Mouse (Mus musculus) right cerebral cortex, postnatal 36 days (tissue): ENCODE measurements at regions not wholly inside any gene's neighbourhood (a gene's known extent, or its start where the extent isn't known, plus 50 kb on each side); places are given as distances from the start of the nearest gene placed in this dataset.

Experiments
- DNase-seq, 2 experiments: peaks; one replicate each; pipeline ENCODE4 v3.0.0; 2022; ENCODE audit warnings: low spot score in 2 of 2, mixed read lengths in 1 of 2

DNA sequence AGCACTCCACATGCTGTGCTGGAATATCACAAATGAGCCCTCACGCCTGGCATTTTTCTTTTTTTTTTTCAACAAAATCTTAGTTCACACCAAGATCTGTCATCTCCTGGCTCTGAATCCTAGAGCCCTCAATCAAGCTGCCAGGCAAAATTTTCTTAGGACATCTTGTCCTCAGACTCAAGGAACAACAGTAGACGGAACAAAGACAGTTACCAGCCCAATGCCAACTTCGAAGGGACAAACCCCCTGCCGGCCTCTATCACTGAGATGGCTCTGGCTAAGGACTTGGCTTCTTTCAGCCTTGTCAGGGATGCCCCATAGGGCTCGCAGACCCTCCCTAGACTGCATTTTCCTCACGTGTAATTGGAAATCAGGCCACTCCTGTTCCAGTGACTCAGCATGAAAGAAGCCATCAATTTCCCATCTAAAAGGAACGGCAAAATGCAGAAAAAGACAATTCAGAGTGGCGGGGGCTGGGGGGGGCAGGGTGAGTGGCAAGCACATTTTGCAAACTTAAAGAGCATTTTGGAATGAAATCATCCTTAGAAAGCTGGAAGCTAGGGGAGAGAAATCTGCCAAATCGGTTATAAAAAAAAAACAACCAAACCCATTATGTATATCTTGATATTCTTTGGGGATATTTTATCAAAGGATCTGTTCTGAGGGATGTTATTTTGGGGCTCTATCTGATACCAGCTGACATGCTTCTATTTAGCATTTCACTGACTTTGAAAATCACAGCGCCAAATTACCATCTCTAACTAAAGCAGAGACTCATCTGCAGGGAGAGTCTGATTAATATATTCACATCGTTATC, 116.1 kb upstream of the Sulf2 start:
- no peak for DNase-seq

DNA sequence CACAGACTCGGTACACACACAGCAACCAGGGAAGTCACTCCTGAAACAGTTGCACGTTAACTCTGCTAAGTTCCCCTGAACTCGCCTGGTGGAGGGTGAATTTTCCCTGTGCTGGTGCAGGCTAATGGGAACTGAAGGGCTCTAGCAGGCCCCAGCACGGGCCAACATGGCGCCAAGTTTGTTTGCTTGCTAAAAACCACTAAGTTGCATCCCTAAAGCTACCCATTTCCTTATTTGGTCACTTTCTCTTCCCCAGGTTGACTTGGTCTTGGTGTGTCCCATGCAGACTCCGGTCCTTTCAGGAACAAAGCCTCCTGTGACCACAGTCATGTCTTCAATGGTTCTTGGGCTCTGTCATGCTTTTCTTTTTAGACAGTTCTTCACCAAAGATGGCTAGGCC, 114.5 kb upstream of the Sulf2 start:
- no peak for DNase-seq

- DNase-seq: no peak
Measured at GRCm38 (mm10) chr2:166266915-166267314, 111.5 kb upstream of the Sulf2 start.

DNA sequence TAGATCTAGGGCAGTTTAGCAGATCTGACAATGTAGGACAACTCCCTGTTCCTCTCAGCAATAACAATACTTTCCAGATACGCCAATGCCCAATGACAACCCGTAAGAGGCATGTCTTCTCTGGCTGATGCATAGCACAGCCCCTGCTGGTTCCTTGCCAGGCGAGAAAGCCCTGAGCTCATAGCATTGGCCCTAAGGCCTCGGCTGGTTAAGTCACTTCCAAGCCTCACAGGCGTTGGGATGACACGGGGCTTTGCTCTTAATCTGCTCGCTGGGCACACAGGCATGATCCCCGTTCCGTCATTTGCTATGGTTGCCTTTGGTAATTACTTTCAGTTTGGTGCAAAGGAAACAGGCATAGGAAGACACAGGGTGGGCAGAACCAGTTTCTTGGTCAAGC, 111.0 kb upstream of the Sulf2 start:
- DNase-seq: no peak

DNA sequence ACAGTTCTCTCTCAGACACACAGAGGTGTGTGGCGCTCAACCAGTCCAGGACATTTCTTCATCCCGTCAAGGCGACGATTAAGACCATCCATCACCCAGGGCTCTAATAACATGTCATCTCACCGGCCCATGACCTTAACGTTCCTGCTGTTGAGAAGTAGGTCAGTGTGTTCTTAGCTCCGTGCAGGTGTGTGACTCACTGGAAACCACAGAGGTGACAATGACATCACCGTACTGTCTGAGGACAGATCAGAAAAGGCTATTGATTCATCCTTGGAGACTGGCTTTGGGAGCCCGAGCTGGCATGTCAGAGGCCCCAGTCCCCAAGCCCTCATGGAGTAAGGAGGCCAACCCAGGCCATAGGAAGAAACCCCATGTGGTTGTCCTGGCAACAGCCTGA, 109.3 kb upstream of the Sulf2 start:
- no peak for DNase-seq

- no peak for DNase-seq
Measured at GRCm38 (mm10) chr2:166261799-166262198, 106.3 kb upstream of the Sulf2 start.

- DNase-seq: no peak
Measured at GRCm38 (mm10) chr2:166261065-166261464, 105.6 kb upstream of the Sulf2 start.

- DNase-seq: no peak
Measured at GRCm38 (mm10) chr2:166258771-166259180, 103.3 kb upstream of the Sulf2 start.

DNA sequence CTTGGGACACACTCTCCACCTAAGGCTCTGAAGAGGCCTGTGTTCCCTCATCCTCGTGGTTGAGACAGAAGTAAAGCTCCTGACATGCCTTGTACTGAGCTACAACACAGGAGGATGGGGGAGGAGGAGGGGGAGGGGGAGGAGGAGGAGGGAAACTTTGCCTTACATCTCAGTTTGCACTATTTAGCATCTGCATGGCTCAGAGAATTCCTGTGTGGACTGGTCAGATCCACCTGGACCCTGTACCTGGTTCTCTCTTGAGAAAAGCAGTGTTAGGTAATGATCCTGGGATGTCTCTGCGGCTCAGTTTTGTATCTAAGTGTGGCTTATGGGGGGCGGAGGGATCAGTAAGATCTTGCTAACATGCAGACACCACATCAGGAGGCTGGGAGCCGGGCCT, 102.2 kb upstream of the Sulf2 start:
- no peak for DNase-seq

- no peak for DNase-seq
Measured at GRCm38 (mm10) chr2:166256193-166256592, 100.7 kb upstream of the Sulf2 start.

- DNase-seq: no peak
Measured at GRCm38 (mm10) chr2:166254581-166254980, 99.1 kb upstream of the Sulf2 start.

DNA sequence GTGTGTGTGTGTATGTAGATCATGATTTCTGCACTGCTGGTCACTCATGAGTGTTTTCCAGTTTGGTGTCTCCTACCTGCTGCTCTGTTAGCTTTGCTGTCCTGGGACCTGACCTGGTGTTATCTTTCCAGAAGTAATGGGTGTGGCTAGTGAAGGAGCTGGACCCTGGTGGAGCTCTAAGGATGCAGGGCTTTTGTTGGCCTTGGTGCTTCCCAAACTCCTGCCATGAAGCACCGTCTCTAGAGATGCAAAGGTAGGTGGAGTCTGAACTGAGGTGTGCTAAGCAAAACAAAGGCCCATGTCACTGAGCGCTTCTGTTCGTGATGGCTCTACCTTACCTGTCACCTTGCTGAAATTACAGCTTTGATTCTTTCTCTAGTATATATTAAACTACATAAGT, 96.6 kb upstream of the Sulf2 start:
- no peak for DNase-seq

GRCm38 (mm10) chr2:166251421-166251820, 96.0 kb upstream of the Sulf2 start:
- no peak for DNase-seq

- DNase-seq: no peak
Measured at GRCm38 (mm10) chr2:166250571-166250970, 95.1 kb upstream of the Sulf2 start.

DNA sequence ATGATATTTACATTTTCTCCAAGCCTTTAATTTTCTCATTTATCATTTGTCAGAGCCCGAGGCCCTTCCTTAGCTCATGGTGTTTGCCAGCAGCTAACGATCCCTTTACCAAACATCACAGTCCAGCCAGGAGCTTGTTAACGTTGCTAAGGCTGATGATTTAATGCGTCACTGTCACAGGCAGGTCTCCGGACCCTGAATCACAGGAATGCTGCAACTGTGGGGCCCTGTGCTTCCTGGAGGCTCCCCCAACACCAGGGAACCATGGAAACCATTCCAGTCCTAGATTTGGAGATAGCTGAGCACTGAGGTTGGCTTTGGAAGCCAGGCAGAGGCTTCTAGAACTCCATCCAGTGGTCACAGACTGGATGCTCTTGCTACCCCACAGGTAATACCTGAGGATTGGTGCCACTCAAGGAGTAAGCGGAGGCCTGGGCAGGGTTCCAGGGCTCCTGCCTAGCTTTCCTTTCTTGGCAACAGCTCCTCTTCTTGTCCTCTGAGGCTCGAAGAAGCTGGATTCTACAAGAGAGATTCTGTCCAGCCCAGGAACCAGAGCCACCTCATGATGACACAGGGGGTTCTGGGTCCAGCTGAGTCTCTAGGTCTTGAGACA, 94.0 kb upstream of the Sulf2 start:
- DNase-seq: no peak

- no peak for DNase-seq
Measured at GRCm38 (mm10) chr2:166246401-166247189, 91.1 kb upstream of the Sulf2 start.

DNA sequence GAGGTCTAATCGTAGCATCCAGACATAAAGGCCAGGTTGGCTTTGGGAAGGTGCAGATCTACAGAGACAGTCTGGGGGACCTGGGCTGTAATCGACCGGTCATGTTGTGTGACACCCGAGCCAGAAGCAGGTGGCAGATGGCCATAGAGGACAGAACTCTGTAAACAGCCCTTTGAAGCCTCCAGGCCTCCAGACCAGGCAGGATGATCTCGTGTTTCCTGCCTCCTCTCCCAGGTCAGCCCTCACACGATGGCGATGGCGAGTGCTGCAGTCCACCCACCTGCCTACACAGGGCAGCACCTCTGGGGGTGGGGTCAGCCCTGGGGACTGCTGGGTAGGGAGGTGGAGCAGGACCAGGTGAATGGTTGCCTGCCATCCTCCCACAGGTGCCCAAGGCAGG, 89.8 kb upstream of the Sulf2 start:
- DNase-seq: no peak

DNA sequence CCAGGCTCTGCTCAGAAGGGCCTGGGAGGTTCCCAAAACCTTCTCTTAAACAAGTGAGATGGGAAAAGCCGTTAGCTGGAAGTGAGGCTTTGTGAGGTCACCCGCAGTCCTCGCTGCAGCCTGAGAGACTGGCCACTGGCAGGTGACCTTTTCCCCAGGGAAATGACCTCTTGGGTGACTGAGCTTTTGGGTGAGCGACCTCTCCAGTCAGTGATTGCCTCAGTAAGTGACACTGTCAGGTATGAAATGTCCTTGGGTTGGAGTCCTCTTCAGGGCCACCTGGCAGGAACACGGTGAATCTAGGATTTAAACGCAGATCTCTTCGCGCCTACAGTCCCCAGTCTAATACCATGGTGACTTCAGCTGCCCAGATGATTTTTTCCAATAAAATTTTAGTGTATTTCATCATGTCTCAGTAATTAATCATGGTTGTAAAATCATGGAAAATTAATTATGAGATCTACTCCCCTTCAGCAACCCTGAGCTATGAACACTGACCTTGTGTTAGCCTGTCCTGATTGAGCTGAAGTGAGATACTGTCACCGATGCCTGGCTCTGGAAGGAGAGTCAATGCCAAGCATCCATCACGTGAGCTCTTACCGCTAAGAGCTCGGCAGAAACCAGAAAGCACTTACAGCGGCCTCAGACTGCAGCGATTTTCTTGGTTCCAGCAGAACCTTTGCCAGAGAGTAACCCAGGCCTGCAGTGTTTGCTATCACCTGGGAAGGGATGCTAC, 87.5 kb upstream of the Sulf2 start:
- no peak for DNase-seq

- DNase-seq: peak; percentile 40 to 58
Measured at GRCm38 (mm10) chr2:166241310-166241709, 85.8 kb upstream of the Sulf2 start.

- DNase-seq: no peak
Measured at GRCm38 (mm10) chr2:166240056-166240455, 84.6 kb upstream of the Sulf2 start.

GRCm38 (mm10) chr2:166237554-166238269, 82.2 kb upstream of the Sulf2 start:
- DNase-seq: no peak
